Mouse (Mus musculus) kidney, adult 2 months (tissue): ENCODE measurements around the gene Uimc1.

Source experiments
- CTCF ChIP-seq: fragments of 200-500 bp; conservative IDR thresholded peaks from 2 replicates; pipeline ENCODE4 v1.5.1; 2011; ENCODE audit warnings: low read depth, mild to moderate bottlenecking, control low read depth, low read length, moderate library complexity, mixed read lengths; ENCODE audit not compliant: insufficient read depth, insufficient read length
- POLR2A ChIP-seq: fragments of 200-500 bp; IDR thresholded peaks from one replicate; pipeline ENCODE4 v1.6.1; 2011; ENCODE audit warnings: low read depth, low read length, control low read depth

- TF ChIP-seq CTCF (no peak), POLR2A (no peak)
Measured at GRCm38 (mm10) chr13:55017898-55018599, 82.1 kb downstream of the Uimc1 start.
